Mouse (Mus musculus) lung, postnatal 0 days (tissue): Measurements from ENCODE around the gene Gm37240.

Source experiments
- CTCF ChIP-seq: IDR thresholded peaks from 2 replicates; pipeline ENCODE4 v1.5.1; 2016; ENCODE audit warnings: antibody characterized with exemption, mild to moderate bottlenecking
- EP300 ChIP-seq: IDR thresholded peaks from 2 replicates; pipeline ENCODE4 v1.6.1; 2016; ENCODE audit warnings: antibody characterized with exemption, mild to moderate bottlenecking, control low read depth

DNA sequence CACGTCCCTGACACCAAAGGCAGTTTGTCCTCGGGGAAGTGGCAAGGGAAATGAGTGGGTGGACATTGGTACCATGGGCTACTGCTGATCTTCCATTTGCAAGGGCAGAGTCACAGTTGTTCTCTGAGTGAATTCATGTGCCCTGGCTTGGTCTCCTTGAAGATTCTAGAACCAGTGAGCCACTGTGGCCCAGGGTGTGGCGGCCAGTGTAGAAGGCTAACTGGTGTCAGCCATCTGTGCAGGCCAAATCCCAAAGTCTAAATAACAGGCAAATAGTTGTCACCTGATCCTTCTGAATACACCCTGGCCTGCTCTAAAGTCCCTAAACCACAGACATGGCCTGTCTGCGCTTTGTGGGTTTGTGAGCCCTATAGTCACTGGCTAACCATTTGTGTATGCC, 898.4 kb downstream of the Gm37240 start:
- no peak for TF ChIP-seq CTCF
- no peak for TF ChIP-seq EP300
